9 mouse cellular contexts compared by ENCODE assay signal in genomic region chr8:90862038-90862437, GRCm38 (mm10). TPM values are rescaled to one million over a fixed set of nuclear protein-coding genes. Genes with fewer than 3 reads are reported as not detected.
DNase-seq lines count a peak whose midpoint lies in the region; ATAC-seq and TF ChIP-seq lines count a peak whose summit lies in the region.
"Had no signal": no experiment of that assay in that cellular context is flagged by ENCODE, and none has a peak within 500 bp of the region (broad histone marks: within the 10 kb centered on the region; RNA-seq: fewer than 3 reads in every experiment).

No protein-coding gene starts in this region.

- no peaks in the 10 kb centered on the region for H3K9me3 ChIP-seq in embryonic facial prominence, embryonic 15.5 days (replicated peaks)
- no peaks in the 10 kb centered on the region for H3K9me3 ChIP-seq in heart, embryonic 15.5 days (replicated peaks)
- H3K9me3 ChIP-seq in liver, embryonic 13.5 days (replicated peaks) = no peaks in the 10 kb centered on the region
- H3K9me3 ChIP-seq in stomach, postnatal 0 days (ENCODE audit: control insufficient read depth, low read length) = no peaks in the 10 kb centered on the region

- H3K36me3 ChIP-seq in embryonic facial prominence, embryonic 15.5 days = no peaks in the 10 kb centered on the region
- H3K36me3 ChIP-seq in heart, embryonic 15.5 days = no peaks in the 10 kb centered on the region
- H3K36me3 ChIP-seq in liver, embryonic 13.5 days = no peaks in the 10 kb centered on the region
- no peaks in the 10 kb centered on the region for H3K36me3 ChIP-seq in stomach, postnatal 0 days (ENCODE audit: control insufficient read depth, insufficient read depth, low read length)

- TF ChIP-seq CTCF in stomach, postnatal 0 days (IDR thresholded peaks at IDR 0.05; ENCODE audit: low read depth) = no peak

- H3K27me3 ChIP-seq in embryonic facial prominence, embryonic 15.5 days = no peaks in the 10 kb centered on the region
- H3K27me3 ChIP-seq in heart, embryonic 15.5 days = no peaks in the 10 kb centered on the region
- H3K27me3 ChIP-seq in liver, embryonic 13.5 days = no peaks in the 10 kb centered on the region
- H3K27me3 ChIP-seq in stomach, postnatal 0 days (ENCODE audit: control insufficient read depth, insufficient read depth, low read length) = no peaks in the 10 kb centered on the region

- peaks cover 32% of the 10 kb centered on the region for H3K4me1 ChIP-seq in embryonic facial prominence, embryonic 15.5 days
- peaks cover 16% of the 10 kb centered on the region for H3K4me1 ChIP-seq in heart, embryonic 15.5 days (replicated peaks)
- H3K4me1 ChIP-seq in liver, embryonic 13.5 days (replicated peaks) = peaks cover 15% of the 10 kb centered on the region
- peaks cover 5% of the 10 kb centered on the region; the same call in 1 of the 2 replicates for H3K4me1 ChIP-seq in stomach, postnatal 0 days (replicated peaks; ENCODE audit: control insufficient read depth, insufficient read depth)

- H3K4me3 ChIP-seq in embryonic facial prominence, embryonic 15.5 days (replicated peaks) = no peak overlapping the region
- H3K4me3 ChIP-seq in heart, embryonic 15.5 days = no peak overlapping the region
- no peak overlapping the region for H3K4me3 ChIP-seq in liver, embryonic 13.5 days (replicated peaks)
- H3K4me3 ChIP-seq in stomach, postnatal 0 days (ENCODE audit: low read depth, low read length) = no peak overlapping the region

- peak overlapping the region; percentile 98 for H3K27ac ChIP-seq in embryonic facial prominence, embryonic 15.5 days (replicated peaks)
- H3K27ac ChIP-seq in heart, embryonic 15.5 days = peak overlapping the region; percentile 77
- no peak overlapping the region for H3K27ac ChIP-seq in liver, embryonic 13.5 days
- peak overlapping the region; percentile 78 for H3K27ac ChIP-seq in stomach, postnatal 0 days (replicated peaks)
- H3K27ac ChIP-seq: macrophage had no signal

- no peak for TF ChIP-seq EP300 in stomach, postnatal 0 days (optimal IDR thresholded peaks at IDR 0.05)

- ATAC-seq in embryonic facial prominence, embryonic 15.5 days (ENCODE audit: insufficient number of reproducible peaks, low FRiP score, low TSS enrichment, low read depth) = peak; percentile 94
- peak; percentile 83 for ATAC-seq in heart, embryonic 15.5 days (replicated peaks; ENCODE audit: insufficient number of reproducible peaks, insufficient read depth, low FRiP score, low read depth)
- ATAC-seq in liver, embryonic 13.5 days (ENCODE audit: low read depth) = 0 out of 2 replicates have a peak, but pooled peaks have one; percentile 43
- peak; percentile 77; the same call in 1 of the 2 replicates for ATAC-seq in stomach, postnatal 0 days (ENCODE audit: low FRiP score, low TSS enrichment)

- WGBS in embryonic facial prominence, embryonic 15.5 days = 9% methylated on average over 9 of the region's 9 CpGs
- WGBS in heart, embryonic 15.5 days = 7% methylated on average over 9 of the region's 9 CpGs
- 22% methylated on average over 9 of the region's 9 CpGs for WGBS in liver, embryonic 13.5 days (ENCODE audit: insufficient replicate concordance)
- WGBS in stomach, postnatal 0 days = 28% methylated on average over 9 of the region's 9 CpGs

- H3K4me2 ChIP-seq in embryonic facial prominence, embryonic 15.5 days (replicated peaks) = peak overlapping the region; percentile 40
- H3K4me2 ChIP-seq in heart, embryonic 15.5 days = peak overlapping the region; percentile 37
- peak overlapping the region; percentile 11; the same call in 1 of the 2 replicates for H3K4me2 ChIP-seq in liver, embryonic 13.5 days
- H3K4me2 ChIP-seq in stomach, postnatal 0 days (replicated peaks; ENCODE audit: low read depth) = peak overlapping the region; percentile 35; the same call in 1 of the 2 replicates

- DNase-seq in kidney, postnatal 4 days = peak; percentile 63 to 72
- no peak for DNase-seq in kidney, adult 9 months
- peak; percentile 86 for DNase-seq in NIH3T3 (ENCODE audit: low read depth)
- DNase-seq in liver, embryonic 13.5 days = no peak
- DNase-seq in stomach, postnatal 0 days (ENCODE audit: low spot score) = peak; percentile 24
- DNase-seq in right cerebral cortex, postnatal 14 days = no peak

- no peak overlapping the region for H3K9ac ChIP-seq in embryonic facial prominence, embryonic 15.5 days
- H3K9ac ChIP-seq in heart, embryonic 15.5 days = peak overlapping the region; percentile 33; the same call in 1 of the 2 replicates
- no peak overlapping the region for H3K9ac ChIP-seq in liver, embryonic 13.5 days
- no peak overlapping the region for H3K9ac ChIP-seq in stomach, postnatal 0 days (ENCODE audit: low read length)

RNA-seq across cellular contexts. Expression of gene Chd9, which starts 33.9 kb away (rescaled TPM):
- polyA plus RNA-seq in embryonic facial prominence, embryonic 15.5 days (2015; fragmentation: Nextera tagmentation; extraction: Ambion mirVana) = 139 and 146 TPM in 2 replicates
- polyA plus RNA-seq in heart, embryonic 15.5 days (2015; fragmentation: Nextera tagmentation; extraction: Ambion mirVana) = 43.9 and 61.7 TPM in 2 replicates
- polyA plus RNA-seq in liver, embryonic 13.5 days (2015; fragmentation: Nextera tagmentation; extraction: Ambion mirVana) = 10.8 and 11.9 TPM in 2 replicates
- 125 and 131 TPM in 2 replicates for polyA plus RNA-seq in stomach, postnatal 0 days (2015; fragmentation: Nextera tagmentation; extraction: Ambion mirVana)

RNA-seq across cellular contexts. Expression of gene Gm19935, which starts 44.8 kb away (rescaled TPM):
- polyA plus RNA-seq in embryonic facial prominence, embryonic 15.5 days (2015; fragmentation: Nextera tagmentation; extraction: Ambion mirVana) = 4.8 and 6.7 TPM in 2 replicates
- 0.14 TPM in 1 of 2 replicates, not detected in the other for polyA plus RNA-seq in heart, embryonic 15.5 days (2015; fragmentation: Nextera tagmentation; extraction: Ambion mirVana)
- polyA plus RNA-seq in liver, embryonic 13.5 days (2015; fragmentation: Nextera tagmentation; extraction: Ambion mirVana) = not detected in 2 replicates
- polyA plus RNA-seq in stomach, postnatal 0 days (2015; fragmentation: Nextera tagmentation; extraction: Ambion mirVana) = 0.13 and 0.35 TPM in 2 replicates
- polyA plus RNA-seq: macrophage had no signal

Comparison
In these comparisons a context has a peak if more than half of its experiments do, and no peak if none do; other contexts are left out.
1. DNase-seq: peak in kidney, postnatal 4 days (2 of 2), NIH3T3 (single experiment) and stomach, postnatal 0 days (single experiment); none in kidney, adult 9 months (single experiment), liver, embryonic 13.5 days (single experiment) and right cerebral cortex, postnatal 14 days (single experiment).
2. ATAC-seq: peak in every context shown above with its lines; median percentile 94 in embryonic facial prominence, embryonic 15.5 days; 83 in heart, embryonic 15.5 days; 77 in stomach, postnatal 0 days; 43 in liver, embryonic 13.5 days.
3. Peak in every context shown above with its lines, with median percentiles within 50 percentile points of each other: H3K4me2 ChIP-seq.